In genomic region chr6:4432192-4432591, GRCm38 (mm10) we compare ENCODE assay signal across 13 mouse cellular contexts.
"Had no signal": no experiment of that assay in that cellular context is flagged by ENCODE, and none has a peak within 500 bp of the region (broad histone marks: within the 10 kb centered on the region; RNA-seq: fewer than 3 reads in every experiment).

No protein-coding gene starts in this region.

- H3K27me3 ChIP-seq: liver, embryonic 13.5 days; midbrain, embryonic 13.5 days; neural tube, embryonic 15.5 days; stomach, embryonic 15.5 days had no signal

- H3K4me3 ChIP-seq: layer of hippocampus, adult 2 months; liver, embryonic 13.5 days; midbrain, embryonic 13.5 days; neural tube, embryonic 15.5 days; stomach, embryonic 15.5 days had no signal

- H3K36me3 ChIP-seq: liver, embryonic 13.5 days; midbrain, embryonic 13.5 days; neural tube, embryonic 15.5 days; stomach, embryonic 15.5 days had no signal

- ATAC-seq: liver, postnatal 0 days; midbrain, embryonic 13.5 days had no signal

- H3K27ac ChIP-seq: layer of hippocampus, adult 2 months; liver, embryonic 13.5 days; midbrain, embryonic 13.5 days; neural tube, embryonic 15.5 days; stomach, embryonic 15.5 days had no signal

- H3K4me2 ChIP-seq: liver, embryonic 13.5 days; midbrain, embryonic 13.5 days; neural tube, embryonic 15.5 days; stomach, embryonic 15.5 days had no signal

- DNase-seq: kidney, postnatal 10 days; kidney, postnatal 4 days; left cerebral cortex, postnatal 4 days; liver, embryonic 13.5 days; liver, postnatal 0 days; right cerebral cortex, postnatal 4 days; spleen, adult 18-20 months; thymus, adult 2 months; thymus, postnatal 25 days had no signal

- H3K9ac ChIP-seq: liver, embryonic 13.5 days; liver, postnatal 0 days; midbrain, embryonic 13.5 days; neural tube, embryonic 15.5 days; stomach, embryonic 15.5 days had no signal

- H3K4me1 ChIP-seq: liver, embryonic 13.5 days; midbrain, embryonic 13.5 days; neural tube, embryonic 15.5 days; stomach, embryonic 15.5 days had no signal

- H3K9me3 ChIP-seq: liver, embryonic 13.5 days; midbrain, embryonic 13.5 days; neural tube, embryonic 15.5 days; stomach, embryonic 15.5 days had no signal
